Mouse (Mus musculus) olfactory bulb, adult 2 months (tissue): ENCODE data around the gene 1810062G17Rik. TPM values are rescaled to one million over a fixed set of nuclear protein-coding genes. Genes with fewer than 3 reads are reported as not detected.

Experiments used
- H3K27ac ChIP-seq: fragments of 200-500 bp; 2 replicates; pipeline ENCODE4 v1.5.1; 2012; ENCODE audit warnings: low read depth, low read length; ENCODE audit not compliant: insufficient read depth
- H3K4me1 ChIP-seq: fragments of 200-500 bp; 2 replicates; pipeline ENCODE4 v1.6.1; 2012; ENCODE audit warnings: low read length; ENCODE audit not compliant: control insufficient read depth, insufficient read depth
- H3K4me3 ChIP-seq: fragments of 200-500 bp; 2 replicates; pipeline ENCODE4 v1.5.1; 2012; ENCODE audit warnings: mild to moderate bottlenecking, low read depth, low read length, moderate library complexity; ENCODE audit not compliant: insufficient read depth
- CTCF ChIP-seq: fragments of 200-500 bp; IDR thresholded peaks from 2 replicates; pipeline ENCODE4 v1.5.1; 2012; ENCODE audit warnings: low read depth, mild to moderate bottlenecking, low read length, moderate library complexity; ENCODE audit not compliant: insufficient read depth
- POLR2A ChIP-seq: fragments of 200-500 bp; IDR thresholded peaks from 2 replicates; pipeline ENCODE4 v1.6.1; 2012; ENCODE audit warnings: mild to moderate bottlenecking, low read depth, low read length, moderate library complexity; ENCODE audit not compliant: insufficient read depth
- WGBS: fragments of 180-500 bp; shearing (Covaris S2); methylation state at CpG from one replicate; pipeline ENCODE4 v1.1.7; 2018; 5-methylcytosine and 5-hydroxymethylcytosine counted together
- polyA plus RNA-seq: library from polyadenylated mRNA; stranded (reverse); fragments of >200 nt; gene quantifications from 2 replicates; pipeline ENCODE4 v1.2.4, GENCODE M21; 2012; ENCODE audit warnings: low replicate concordance; ENCODE audit not compliant: missing spikeins, insufficient read depth, insufficient read length

Gene 1810062G17Rik
- polyA plus RNA-seq, 1 experiment = not detected

DNA sequence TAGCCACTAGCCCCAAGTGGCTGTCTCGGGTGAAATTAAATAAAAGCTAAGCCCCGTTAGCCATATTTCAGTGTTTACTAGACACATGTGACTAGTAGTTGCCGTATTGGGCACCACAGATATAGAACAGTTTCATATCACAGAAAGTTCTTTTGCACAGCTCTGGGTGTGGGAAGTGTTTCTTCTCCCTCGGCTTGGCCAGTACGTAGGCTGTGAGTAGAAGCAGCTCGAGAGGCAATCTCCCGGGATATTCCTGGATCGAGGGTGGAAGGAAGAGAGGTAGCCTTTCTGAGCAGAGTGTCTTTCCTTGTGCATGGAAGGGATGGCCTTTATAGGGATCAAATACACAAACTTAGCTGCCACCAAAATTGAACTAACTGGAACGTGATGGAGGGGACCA lies 40.5 kb downstream of the 1810062G17Rik start:
- Histone ChIP-seq H3K27ac (no peak overlapping the region), H3K4me3 (no peak overlapping the region), H3K4me1 (peaks cover 6% of the 10 kb centered on the region)
- WGBS = 89% methylated on average over 9 of the region's 9 CpGs
- TF ChIP-seq POLR2A (no peak), CTCF (no peak)

DNA sequence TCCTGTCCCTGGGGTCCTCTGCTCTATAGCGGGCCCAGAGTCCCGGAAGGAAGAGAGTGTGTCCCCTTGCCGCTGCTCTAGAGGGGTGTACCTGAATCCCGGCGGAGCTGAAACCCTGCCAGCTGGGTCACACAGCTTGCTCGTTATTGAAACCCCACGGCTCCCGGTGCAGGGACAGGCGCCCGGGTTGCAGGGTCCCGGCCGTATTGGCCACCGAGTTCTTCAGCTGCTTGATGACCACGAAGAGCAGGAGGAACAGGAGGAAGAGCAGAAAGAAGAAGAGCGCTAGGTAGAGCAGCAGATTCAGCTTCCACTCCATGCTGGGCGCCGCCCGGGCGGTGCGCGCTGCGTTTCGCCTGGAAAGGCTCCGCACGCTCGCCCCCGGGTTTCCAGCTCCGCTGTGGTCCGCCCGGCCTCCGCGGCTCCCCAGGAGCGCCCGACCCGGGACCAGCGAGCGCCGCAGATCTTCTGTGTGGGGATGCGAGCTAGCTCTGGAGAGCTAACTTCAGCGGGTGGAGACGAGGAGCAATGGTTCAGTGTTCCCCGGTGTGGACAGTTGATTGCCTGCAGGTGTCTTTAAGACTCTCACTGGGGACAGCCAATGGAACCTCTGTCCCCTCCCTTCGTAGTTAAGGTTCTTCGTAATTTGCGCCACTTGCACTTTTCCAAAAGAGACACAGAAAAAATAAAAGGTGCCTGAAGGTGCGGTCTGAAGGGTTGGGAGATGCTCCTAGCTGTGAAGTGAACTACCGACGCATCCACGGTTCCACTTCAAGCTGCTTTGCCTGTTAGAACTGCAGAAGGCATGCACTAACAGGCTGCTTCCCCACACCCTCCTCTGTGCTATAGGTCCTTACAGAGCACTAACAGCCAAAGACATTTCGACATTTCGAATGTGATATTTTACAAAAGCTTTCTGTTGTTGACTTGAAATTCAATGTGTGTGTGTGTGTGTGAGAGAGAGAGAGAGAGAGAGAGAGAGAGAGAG lies 45.6 kb downstream of the 1810062G17Rik start, which contains the start of gene Gm11549:
Gene Gm11549 (minus strand): TSS at position 741 of the 988 bp plus-strand sequence.
- no peak for TF ChIP-seq CTCF
- TF ChIP-seq POLR2A = no peak
- peak within 1 kb of the TSS; percentile 45 for H3K4me3 ChIP-seq
- no peak within 1 kb of the TSS for H3K27ac ChIP-seq
- H3K4me1 ChIP-seq = peaks cover 8% of the 10 kb centered on the region
- WGBS = 1% methylated on average over 51 of the region's 51 CpGs

DNA sequence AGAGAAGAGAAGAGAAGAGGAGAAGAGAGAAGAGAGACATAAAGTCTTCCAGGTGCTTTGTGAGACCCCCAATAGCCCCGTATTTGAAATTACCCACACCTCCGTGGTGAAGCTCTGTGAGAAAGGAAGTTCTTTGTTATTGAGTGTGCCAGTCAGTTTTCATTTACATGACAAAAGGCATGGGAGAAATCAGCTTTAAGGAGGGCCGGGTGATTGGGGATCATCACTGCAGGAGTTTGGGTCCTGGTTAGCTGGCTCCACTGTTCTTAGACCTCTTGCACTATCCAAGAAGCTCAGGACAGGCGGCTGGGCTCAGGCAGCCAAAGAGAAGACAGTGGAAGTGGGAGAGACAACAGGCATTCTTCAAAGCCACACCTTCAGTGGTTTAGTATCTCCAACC lies 46.4 kb downstream of the 1810062G17Rik start:
- no peak overlapping the region for H3K27ac ChIP-seq
- peaks cover 8% of the 10 kb centered on the region for H3K4me1 ChIP-seq
- 35% methylated on average over 4 of the region's 4 CpGs for WGBS
- H3K4me3 ChIP-seq = no peak overlapping the region
- no peak for TF ChIP-seq CTCF
- TF ChIP-seq POLR2A = no peak

DNA sequence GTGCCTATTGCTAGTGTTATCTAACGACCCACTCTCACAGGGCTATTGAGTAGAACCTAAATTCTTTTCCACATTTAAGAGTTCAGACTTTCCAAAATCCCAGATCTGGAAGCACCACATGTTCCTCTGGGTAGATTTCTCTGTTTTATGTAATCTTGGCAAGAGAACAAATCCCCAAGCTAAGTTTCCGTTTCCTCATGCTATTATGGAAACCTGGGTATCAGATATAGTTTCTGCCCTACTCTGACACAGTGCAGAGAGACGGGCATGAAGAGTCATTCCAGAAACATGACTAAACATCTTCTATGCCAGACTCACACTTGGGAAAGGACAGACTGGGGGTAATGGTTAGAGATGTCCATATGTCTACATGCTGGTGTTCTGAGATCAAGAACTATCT lies 48.7 kb downstream of the 1810062G17Rik start:
- WGBS = 74% methylated on average over 3 of the region's 3 CpGs
- Histone ChIP-seq H3K27ac (no peak overlapping the region), H3K4me3 (no peak overlapping the region), H3K4me1 (peaks cover 6% of the 10 kb centered on the region)
- TF ChIP-seq POLR2A = no peak
- TF ChIP-seq CTCF = no peak

DNA sequence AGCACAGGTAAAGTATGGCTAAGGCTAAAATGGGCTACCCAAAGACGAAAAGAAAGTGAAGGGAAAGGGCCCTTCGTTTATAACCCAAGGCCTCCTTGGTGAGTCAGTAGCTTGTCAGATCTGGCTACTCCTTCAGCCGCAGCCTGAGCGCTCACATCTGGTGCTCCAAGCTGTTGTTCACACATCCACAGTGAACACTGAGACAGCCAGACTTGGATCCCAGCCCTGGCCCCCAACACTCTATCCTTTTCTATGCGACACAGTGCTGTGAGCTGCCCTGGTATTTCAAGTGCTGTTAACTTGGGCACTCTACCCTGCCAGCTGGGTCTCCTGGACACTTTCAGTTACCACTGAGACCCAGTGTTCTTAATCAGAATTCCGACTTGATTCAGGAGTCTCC lies 54.6 kb downstream of the 1810062G17Rik start:
- H3K4me3 ChIP-seq = no peak overlapping the region
- H3K4me1 ChIP-seq = peaks cover 3% of the 10 kb centered on the region
- H3K27ac ChIP-seq = no peak overlapping the region
- TF ChIP-seq POLR2A (no peak), CTCF (no peak)
- WGBS = 71% methylated on average over 6 of the region's 6 CpGs

DNA sequence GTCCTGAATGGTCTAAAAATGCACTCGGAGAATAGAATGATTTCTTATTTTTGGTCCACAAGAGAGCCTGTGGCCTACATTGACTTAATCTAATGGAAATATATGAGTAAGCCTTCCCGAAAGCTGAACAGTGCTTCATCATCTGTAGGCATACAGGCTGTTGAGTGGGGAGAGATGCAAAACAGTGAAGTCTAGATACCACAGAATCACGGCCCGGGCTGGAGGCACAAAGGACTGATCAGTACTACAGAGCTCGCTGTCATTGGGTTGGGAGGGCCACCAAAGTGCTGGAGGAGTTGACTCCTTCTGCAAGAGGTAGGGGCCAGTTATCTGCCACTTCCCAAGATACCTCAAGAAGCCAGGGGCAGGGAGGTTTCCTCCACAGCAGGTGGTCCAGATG lies 55.0 kb downstream of the 1810062G17Rik start:
- 71% methylated on average over 5 of the region's 5 CpGs for WGBS
- peaks cover 3% of the 10 kb centered on the region for H3K4me1 ChIP-seq
- H3K27ac ChIP-seq = no peak overlapping the region
- TF ChIP-seq CTCF (no peak), POLR2A (no peak)
- H3K4me3 ChIP-seq = no peak overlapping the region

DNA sequence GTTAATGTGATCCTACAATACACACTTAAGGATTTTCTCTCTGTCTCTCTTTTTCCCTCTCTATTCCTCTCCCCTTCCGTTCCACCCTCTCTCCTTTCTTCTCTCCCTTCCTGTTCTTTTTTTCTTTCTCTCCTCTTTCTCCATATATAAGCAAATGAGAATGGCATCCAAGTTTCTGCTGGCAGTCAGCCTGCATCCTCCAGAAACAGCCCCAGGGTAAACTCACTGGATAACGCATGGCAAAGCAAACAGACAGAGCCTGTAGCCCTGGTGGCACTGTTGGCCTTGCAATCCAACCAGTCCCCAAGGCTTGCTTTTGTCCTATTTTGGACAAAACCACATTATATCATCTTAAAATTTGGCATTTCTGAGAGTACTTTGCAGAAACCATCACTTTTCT lies 55.5 kb downstream of the 1810062G17Rik start:
- TF ChIP-seq CTCF (no peak), POLR2A (no peak)
- Histone ChIP-seq H3K4me3 (no peak overlapping the region), H3K4me1 (peaks cover 3% of the 10 kb centered on the region), H3K27ac (no peak overlapping the region)
- 37% methylated on average over 2 of the region's 2 CpGs for WGBS

Other genes with a start within 250 kb of the 1810062G17Rik start
- gene Anxa5, start within 50 bp of the 1810062G17Rik start, polyA plus RNA-seq = not detected in 2 replicates
- not detected in 2 replicates for gene Gm11549, start 45.9 kb downstream of the 1810062G17Rik start, polyA plus RNA-seq
- gene Exosc9, start 76.7 kb downstream of the 1810062G17Rik start, polyA plus RNA-seq = not detected in 2 replicates
- gene Ccna2, start 96.2 kb downstream of the 1810062G17Rik start, polyA plus RNA-seq = 155 TPM in 1 of 2 replicates, not detected in the other
- gene Bbs7, start 137.5 kb downstream of the 1810062G17Rik start, polyA plus RNA-seq = not detected in 2 replicates
- not detected in 2 replicates for gene Trpc3, start 214.2 kb downstream of the 1810062G17Rik start, polyA plus RNA-seq